Mouse (Mus musculus): Measurements from ENCODE around the gene Trim39.

DNA sequence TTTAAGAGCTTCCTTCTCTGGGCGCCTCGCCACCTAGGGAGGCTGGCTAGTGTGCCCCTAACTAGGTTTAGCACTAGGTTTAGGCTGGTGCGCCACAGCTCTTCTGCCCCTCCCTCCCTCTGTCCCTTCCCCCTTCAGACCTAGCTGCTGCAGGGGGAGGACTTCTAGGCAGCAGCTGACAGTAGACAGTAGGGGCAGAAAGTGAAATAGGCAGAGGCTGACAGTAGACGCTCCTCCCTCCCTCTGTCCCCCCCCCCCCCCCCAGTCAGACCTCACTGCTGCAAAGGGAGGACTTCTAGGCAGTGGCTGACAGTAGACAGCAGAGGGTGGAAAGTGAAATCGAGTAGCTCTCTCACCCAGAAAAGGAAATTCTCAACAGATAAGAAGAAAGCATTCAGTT is 43.0 kb downstream of the Trim39 start:
- TF ChIP-seq POLR2A (IDR thresholded peaks at IDR 0.05; ENCODE audit: borderline replicate concordance, control insufficient read depth, low read depth, low read length) = no peak
- no peak for TF ChIP-seq CTCF (IDR thresholded peaks at IDR 0.05; ENCODE audit: control insufficient read depth, insufficient read depth, low read length)

Data from bone marrow, adult 2 months (tissue).